Mouse (Mus musculus) G1E (cell line): ENCODE results near the gene Cers6. TPM values are rescaled to one million over a fixed set of nuclear protein-coding genes. Genes with fewer than 3 reads are reported as not detected.

Experiments
- ATAC-seq: 2 replicates; pipeline ENCODE4 v1.8.0; 2016; ENCODE audit warnings: mild to moderate bottlenecking; ENCODE audit not compliant: insufficient number of reproducible peaks, poor library complexity, low FRiP score, severe bottlenecking; ENCODE audit errors: extremely low read depth
- DNase-seq: peaks from one replicate; pipeline ENCODE4 v3.0.0; 2012; ENCODE audit warnings: low spot score
- H3K27me3 ChIP-seq: 2 replicates; pipeline ENCODE4 v1.6.1; 2012; ENCODE audit warnings: mild to moderate bottlenecking, low read length, inconsistent platforms; ENCODE audit not compliant: insufficient read depth
- H3K36me3 ChIP-seq: replicated peaks from 2 replicates; pipeline ENCODE3; 2012; ENCODE audit warnings: mild to moderate bottlenecking, inconsistent platforms
- H3K4me1 ChIP-seq: 2 replicates; pipeline ENCODE4 v1.6.1; 2012; ENCODE audit warnings: low read depth, low read length, inconsistent platforms, mixed read lengths; ENCODE audit not compliant: insufficient read depth
- H3K4me3 ChIP-seq: 2 replicates; pipeline ENCODE4 v1.5.1; 2012; ENCODE audit warnings: low read depth, mild to moderate bottlenecking, inconsistent platforms, low read length, moderate library complexity, mixed read lengths
- H3K9me3 ChIP-seq: replicated peaks from 2 replicates; pipeline ENCODE4 v1.6.1; 2012; ENCODE audit warnings: inconsistent platforms
- CTCF ChIP-seq: IDR thresholded peaks from 2 replicates; pipeline ENCODE4 v1.5.1; 2012; ENCODE audit warnings: low read depth, low read length, inconsistent platforms, mixed read lengths
- GATA1 ChIP-seq: IDR thresholded peaks from 2 replicates; pipeline ENCODE4 v1.6.1; 2012; ENCODE audit warnings: borderline replicate concordance, low read length, inconsistent platforms, mixed read lengths
- GATA2 ChIP-seq: IDR thresholded peaks from 2 replicates; pipeline ENCODE4 v1.6.1; 2012; ENCODE audit warnings: low read depth, low read length, inconsistent platforms, borderline replicate concordance
- POLR2AphosphoS5 ChIP-seq: IDR thresholded peaks from 2 replicates; pipeline ENCODE4 v1.6.1; 2012; ENCODE audit warnings: low read depth, low read length, inconsistent platforms; ENCODE audit not compliant: insufficient replicate concordance
- TAL1 ChIP-seq: conservative IDR thresholded peaks from 2 replicates; pipeline ENCODE4 v1.6.1; 2012; ENCODE audit warnings: low read depth, low read length, inconsistent platforms, mixed read lengths
- polyA plus RNA-seq: library from polyadenylated mRNA; stranded (reverse); fragments of >175 nt; gene quantifications from 2 replicates; pipeline ENCODE4 v1.2.3, GENCODE M21; 2012
- total RNA-seq, 2 experiments: library from RNA; stranded (forward) in 1 of 2; stranded (reverse) in 1 of 2; fragments of 200-1000 nt in 1 of 2; fragments of >200 nt in 1 of 2; fragmentation: Nextera tagmentation in 1 of 2; gene quantifications; 2 replicates each; pipeline ENCODE4 v1.2.3; 2014 to 2017

The Cers6 gene
- total and polyA plus RNA-seq, 3 experiments = 14.8 to 92.4 (median 55.7) TPM

DNA sequence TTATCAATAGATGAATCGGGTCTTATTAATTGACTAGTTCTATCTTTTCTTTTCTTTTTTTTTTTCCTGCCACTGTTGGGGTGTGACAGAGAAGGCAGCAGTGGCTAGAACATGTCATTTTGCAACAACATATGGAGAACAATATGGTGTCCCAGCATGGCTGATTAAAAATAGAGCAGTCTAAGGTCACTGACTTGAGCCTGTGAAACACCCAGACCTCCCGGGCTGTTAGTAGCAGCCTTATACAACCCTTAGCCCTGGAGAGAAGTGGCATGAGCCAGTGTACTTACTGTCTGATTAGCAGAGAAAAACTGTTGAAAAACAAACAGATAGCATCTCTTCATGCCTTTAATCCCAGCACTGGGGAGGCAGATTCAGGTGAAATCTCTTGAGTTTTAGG is 3.1 kb downstream of the Cers6 start:
- Histone ChIP-seq H3K9me3 (no peaks in the 10 kb centered on the region), H3K36me3 (peaks cover 20% of the 10 kb centered on the region), H3K4me3 (no peak overlapping the region), H3K27me3 (no peaks in the 10 kb centered on the region), H3K4me1 (peaks cover 63% of the 10 kb centered on the region)
- no peak for DNase-seq
- no peak for ATAC-seq
- TF ChIP-seq GATA1 = no peak
- no peak for TF ChIP-seq GATA2
- TF ChIP-seq CTCF = no peak
- TF ChIP-seq TAL1 = no peak
- no peak for TF ChIP-seq POLR2AphosphoS5

DNA sequence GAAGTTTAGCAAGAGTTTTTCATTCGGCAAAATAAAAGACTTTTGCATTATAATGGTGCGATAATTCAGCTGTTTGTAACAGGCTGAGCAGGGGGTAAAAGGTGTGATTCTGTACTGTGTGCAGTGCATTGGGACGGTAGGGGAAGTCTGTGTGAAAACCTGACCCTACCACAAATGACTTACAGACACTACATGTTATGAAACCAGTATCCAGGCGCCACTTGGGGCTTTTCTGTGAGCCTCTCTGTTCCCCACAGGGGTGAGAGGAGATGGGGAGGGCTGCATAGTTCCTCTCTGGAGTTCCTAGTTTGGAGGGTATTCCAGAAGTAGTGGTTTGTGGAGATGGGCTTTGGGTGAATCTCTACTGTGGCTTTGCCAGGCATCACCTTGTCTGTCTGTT is 5.9 kb downstream of the Cers6 start:
- Histone ChIP-seq H3K9me3 (no peaks in the 10 kb centered on the region), H3K27me3 (no peaks in the 10 kb centered on the region), H3K4me3 (no peak overlapping the region), H3K36me3 (peaks cover 31% of the 10 kb centered on the region), H3K4me1 (peaks cover 75% of the 10 kb centered on the region)
- no peak for DNase-seq
- ATAC-seq = no peak
- TF ChIP-seq GATA1 (no peak), GATA2 (no peak), POLR2AphosphoS5 (no peak), CTCF (no peak), TAL1 (no peak)

DNA sequence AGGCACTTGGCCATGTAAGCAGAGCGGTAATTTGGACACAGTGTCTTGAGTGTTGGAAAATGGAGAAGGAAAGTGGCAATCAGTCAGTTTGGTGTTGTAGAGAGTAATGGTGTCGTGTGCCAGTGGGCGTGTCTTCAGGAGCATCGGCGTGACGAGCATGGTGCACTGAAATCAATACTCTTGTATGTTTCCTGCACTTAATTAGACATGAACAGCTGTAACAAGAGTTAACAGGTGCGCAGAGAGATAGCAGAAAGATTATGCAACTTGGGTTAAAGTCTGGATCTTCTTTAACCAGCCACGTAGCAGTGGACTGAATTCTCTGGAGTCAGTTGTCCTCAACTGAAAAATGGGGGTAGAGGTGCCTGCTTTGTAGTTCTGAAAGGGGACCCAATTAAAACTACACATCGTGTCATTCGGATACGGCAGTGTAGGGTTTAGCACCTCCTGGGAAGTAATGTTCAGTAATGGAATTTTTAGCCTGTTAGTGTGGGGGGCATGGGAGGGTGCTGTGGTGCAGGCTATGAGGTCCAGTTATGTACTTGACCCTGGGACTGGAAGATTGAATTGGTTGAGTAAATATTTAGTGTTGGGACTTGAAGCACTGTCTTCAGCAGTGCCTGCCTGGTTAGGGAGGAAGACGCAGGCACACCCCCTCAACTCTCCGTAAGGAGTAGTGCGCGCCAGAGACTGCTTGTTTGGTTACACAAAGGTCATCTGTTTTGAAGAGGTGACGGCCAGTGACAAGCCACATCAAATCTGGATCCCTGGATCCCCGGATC is 9.9 kb downstream of the Cers6 start:
- Histone ChIP-seq H3K4me3 (peak overlapping the region; percentile 42; the same call in 1 of the 2 replicates), H3K9me3 (no peaks in the 10 kb centered on the region), H3K4me1 (peaks cover 91% of the 10 kb centered on the region), H3K36me3 (peaks cover 41% of the 10 kb centered on the region), H3K27me3 (no peaks in the 10 kb centered on the region)
- ATAC-seq (peak; percentile 72), DNase-seq (peak; percentile 30)
- TF ChIP-seq GATA2 = no peak
- TF ChIP-seq TAL1 = peak; percentile 78

DNA sequence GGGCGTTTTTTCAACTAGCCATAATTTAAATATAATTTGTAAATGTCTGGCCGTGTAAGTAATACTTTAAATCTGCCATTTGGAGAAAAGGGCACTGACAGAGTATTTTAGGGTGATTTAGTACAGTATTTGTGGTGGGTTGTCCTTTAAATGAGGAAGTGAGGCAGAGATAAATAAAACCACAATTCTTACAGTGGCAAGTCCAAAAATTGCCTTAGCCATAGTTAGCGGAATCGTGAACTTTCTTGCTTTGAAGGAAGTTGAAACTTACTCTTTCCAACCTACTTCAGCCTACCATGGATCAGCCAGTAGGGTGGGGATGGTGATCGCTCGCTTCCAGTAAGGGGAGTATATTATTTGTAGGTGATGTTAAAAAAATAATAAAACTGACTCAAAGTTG is 11.8 kb downstream of the Cers6 start:
- peaks cover 4% of the 10 kb centered on the region; the same call in 1 of the 2 replicates for H3K9me3 ChIP-seq
- ATAC-seq = peak; percentile 19; the same call in 1 of the 2 replicates
- H3K4me1 ChIP-seq = peaks cover 84% of the 10 kb centered on the region

DNA sequence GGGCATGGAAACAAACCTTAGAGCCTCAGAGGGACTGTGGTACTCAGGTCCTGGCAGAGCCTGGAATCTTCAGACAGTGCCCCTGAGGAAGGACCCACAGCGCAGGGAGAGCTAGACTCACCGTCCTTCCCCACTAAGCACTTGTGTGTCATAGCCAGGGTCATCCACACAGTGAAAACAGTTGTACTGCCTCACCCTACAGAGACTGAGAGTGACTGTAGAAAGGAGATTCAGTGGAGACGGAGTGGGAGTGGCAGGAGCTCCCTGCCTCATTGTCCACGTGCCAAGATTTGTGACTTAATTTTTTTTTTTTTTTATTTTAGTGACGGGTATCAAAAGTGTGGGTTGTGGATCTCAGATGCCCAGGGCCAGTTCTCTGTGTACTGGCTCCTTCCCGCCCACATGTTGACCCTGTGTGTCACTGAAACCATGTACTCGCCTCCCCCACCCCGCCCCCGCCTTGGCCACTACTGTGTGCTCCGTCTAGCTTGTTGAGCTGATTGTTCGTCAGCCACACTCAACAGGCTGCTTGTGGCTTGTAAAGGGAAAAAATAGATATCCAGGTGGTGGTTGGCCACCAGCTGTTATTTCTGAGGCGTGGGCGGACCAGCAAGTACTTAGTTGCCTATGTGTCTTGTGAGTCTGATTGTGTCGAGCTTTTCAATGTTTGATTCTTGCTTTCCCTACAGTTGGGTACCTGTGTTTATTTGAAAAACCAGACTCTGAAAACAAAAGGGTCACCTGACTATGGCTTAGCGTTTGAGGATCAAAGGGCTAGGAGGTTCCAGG is 12.6 kb downstream of the Cers6 start:
- H3K36me3 ChIP-seq = peaks cover 38% of the 10 kb centered on the region
- H3K9me3 ChIP-seq = peaks cover 6% of the 10 kb centered on the region; the same call in 1 of the 2 replicates
- H3K4me3 ChIP-seq = peak overlapping the region; percentile 61; the same call in 1 of the 2 replicates
- peaks cover 81% of the 10 kb centered on the region for H3K4me1 ChIP-seq
- DNase-seq (peak; percentile 36), ATAC-seq (peak; percentile 11)
- no peak for TF ChIP-seq GATA1
- TF ChIP-seq TAL1 = no peak; the same call in 1 of the 2 replicates
- no peak for TF ChIP-seq POLR2AphosphoS5
- no peak for TF ChIP-seq CTCF
- TF ChIP-seq GATA2 = no peak
- no peaks in the 10 kb centered on the region for H3K27me3 ChIP-seq

More for the DNA sequence above, 11.8 kb downstream of the Cers6 start:
- Histone ChIP-seq H3K27me3 (no peaks in the 10 kb centered on the region), H3K36me3 (peaks cover 40% of the 10 kb centered on the region), H3K4me3 (peak overlapping the region; percentile 61; the same call in 1 of the 2 replicates)
- DNase-seq = peak; percentile 35
- no peak for TF ChIP-seq TAL1
- no peak for TF ChIP-seq GATA1
- no peak for TF ChIP-seq CTCF
- TF ChIP-seq POLR2AphosphoS5 = no peak
- no peak for TF ChIP-seq GATA2

DNA sequence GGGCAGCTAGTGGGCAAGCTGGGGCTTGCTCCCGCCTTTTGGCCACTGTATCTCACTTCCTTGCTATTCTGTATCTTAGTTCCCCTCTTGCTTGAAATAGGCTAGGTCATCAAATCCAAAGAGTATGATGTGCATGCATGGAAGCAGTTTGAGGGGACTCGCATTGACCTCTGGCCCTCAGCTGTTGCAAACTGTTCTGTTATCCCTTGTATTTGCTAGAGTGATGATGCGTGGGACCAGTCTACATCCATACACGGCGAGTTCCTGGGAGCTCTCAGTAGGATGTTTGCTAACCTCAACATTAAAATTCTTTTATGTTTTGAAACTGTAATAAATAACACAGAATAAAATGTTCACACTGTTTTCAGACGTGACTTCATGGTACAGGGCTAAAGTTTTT is 13.3 kb downstream of the Cers6 start:
- Histone ChIP-seq H3K36me3 (peaks cover 34% of the 10 kb centered on the region), H3K27me3 (no peaks in the 10 kb centered on the region), H3K9me3 (peaks cover 6% of the 10 kb centered on the region; the same call in 1 of the 2 replicates), H3K4me3 (peak overlapping the region; percentile 46; the same call in 1 of the 2 replicates), H3K4me1 (peaks cover 81% of the 10 kb centered on the region)
- TF ChIP-seq TAL1 (no peak), POLR2AphosphoS5 (no peak), CTCF (no peak), GATA2 (no peak), GATA1 (no peak)
- ATAC-seq (no peak), DNase-seq (no peak)
